Mouse (Mus musculus) embryonic facial prominence, embryonic 14.5 days (tissue): ENCODE measurements at regions not wholly inside any gene's neighbourhood (a gene's known extent, or its start where the extent isn't known, plus 50 kb on each side); places are given as distances from the start of the nearest gene placed in this dataset.
"Not testable (repeated sequence)": the region's sequence is repeated elsewhere in the genome, so short reads cannot be mapped to it uniquely, and the experiment has no call there.

Experiments
- ATAC-seq: fragments of 200-750 bp; cut with Nextera tagmentation; 2 replicates; pipeline ENCODE4 v1.8.0; 2017; ENCODE audit warnings: low read depth, moderate number of reproducible peaks, moderate TSS enrichment
- DNase-seq: peaks from one replicate; pipeline ENCODE4 v3.0.0-alpha.2; 2015; ENCODE audit warnings: low spot score
- H3K27ac ChIP-seq: fragments of 300-500 bp; sonication (generic); replicated peaks from 2 replicates; pipeline ENCODE4 v1.5.1; 2014; ENCODE audit warnings: low read depth, mild to moderate bottlenecking, low read length, moderate library complexity
- H3K27me3 ChIP-seq: fragments of 300-500 bp; sonication (generic); replicated peaks from 2 replicates; pipeline ENCODE4 v1.6.1; 2014; ENCODE audit warnings: low read length; ENCODE audit not compliant: control insufficient read depth, insufficient read depth
- H3K36me3 ChIP-seq: fragments of 300-500 bp; sonication (generic); 2 replicates; pipeline ENCODE4 v1.6.1; 2014; ENCODE audit warnings: low read length, mixed read lengths; ENCODE audit not compliant: control insufficient read depth, insufficient read depth
- H3K4me1 ChIP-seq: fragments of 300-500 bp; sonication (generic); 2 replicates; pipeline ENCODE4 v1.6.1; 2014; ENCODE audit warnings: antibody characterized with exemption, low read length; ENCODE audit not compliant: control insufficient read depth, insufficient read depth
- H3K4me2 ChIP-seq: fragments of 300-500 bp; sonication (generic); 2 replicates; pipeline ENCODE4 v1.6.1; 2014; ENCODE audit warnings: low read depth, mild to moderate bottlenecking, low read length, moderate library complexity, mixed read lengths
- H3K4me3 ChIP-seq: fragments of 300-500 bp; sonication (generic); 2 replicates; pipeline ENCODE4 v1.5.1; 2014; ENCODE audit warnings: low read depth, mild to moderate bottlenecking, low read length
- H3K9ac ChIP-seq: fragments of 300-500 bp; sonication (generic); 2 replicates; pipeline ENCODE4 v1.6.1; 2014; ENCODE audit warnings: low read depth, mild to moderate bottlenecking, low read length, moderate library complexity, mixed read lengths
- H3K9me3 ChIP-seq: fragments of 300-500 bp; sonication (generic); 2 replicates; pipeline ENCODE4 v1.6.1; 2016; ENCODE audit warnings: low read length; ENCODE audit not compliant: control insufficient read depth
- WGBS: fragments of 180-500 bp; shearing (Covaris S2); extraction: QIAGEN DNeasy Blood & Tissue Kit; methylation state at CpG from one replicate; pipeline ENCODE4 v1.1.7; 2014; 5-methylcytosine and 5-hydroxymethylcytosine counted together

DNA sequence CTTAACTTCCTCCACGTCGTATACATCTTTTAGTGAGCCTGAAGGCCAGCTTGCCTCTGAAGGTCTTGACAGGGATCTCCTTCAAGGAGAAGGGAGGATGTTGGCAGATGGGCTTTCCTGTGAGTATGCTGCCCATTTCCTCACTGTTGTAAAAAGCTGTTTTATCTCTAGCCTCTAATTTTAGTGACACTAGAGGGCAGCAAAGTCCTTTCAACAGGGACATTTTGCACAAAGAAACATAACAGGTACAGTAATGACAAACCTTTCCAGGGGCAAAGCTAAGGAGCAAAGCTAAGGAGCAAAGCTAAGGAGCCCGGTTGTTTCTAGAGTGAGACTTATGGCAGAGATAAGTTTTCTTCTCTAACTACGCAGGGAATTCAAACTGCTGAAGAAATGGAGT, 59.0 kb upstream of the Kbtbd8 start:
- Histone ChIP-seq H3K27me3 (no peaks in the 10 kb centered on the region), H3K36me3 (no peaks in the 10 kb centered on the region), H3K9me3 (no peaks in the 10 kb centered on the region), H3K4me3 (no peak overlapping the region), H3K4me1 (no peaks in the 10 kb centered on the region), H3K27ac (no peak overlapping the region), H3K4me2 (no peak overlapping the region), H3K9ac (no peak overlapping the region)
- DNase-seq (peak; percentile 48), ATAC-seq (no peak)
- 37% methylated on average over 4 of the region's 4 CpGs for WGBS

DNA sequence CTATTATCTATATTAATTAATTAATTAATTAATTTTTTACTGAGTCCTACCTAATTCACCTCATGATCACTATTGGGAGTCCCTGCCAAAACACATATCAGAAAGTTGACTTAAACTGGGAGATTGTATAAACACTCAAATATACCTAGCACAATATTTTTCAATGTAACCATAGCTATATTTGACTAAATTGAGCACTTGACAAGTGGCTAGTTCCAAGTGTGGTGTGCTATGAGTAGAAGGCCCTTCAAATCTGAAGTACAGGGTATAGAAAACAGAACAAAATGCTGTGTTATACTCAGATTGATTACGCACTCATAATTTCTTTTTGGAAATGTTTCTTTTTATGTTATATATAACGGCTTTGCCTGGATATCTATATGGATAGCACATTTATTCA, 60.8 kb upstream of the Kbtbd8 start:
- H3K27me3 ChIP-seq = no peaks in the 10 kb centered on the region
- H3K9me3 ChIP-seq = no peaks in the 10 kb centered on the region
- no peaks in the 10 kb centered on the region for H3K4me1 ChIP-seq
- H3K27ac ChIP-seq = no peak overlapping the region
- H3K4me2 ChIP-seq = no peak overlapping the region
- ATAC-seq (no peak), DNase-seq (no peak)
- no peak overlapping the region for H3K9ac ChIP-seq
- H3K36me3 ChIP-seq = no peaks in the 10 kb centered on the region
- WGBS = 92% methylated on average over 2 of the region's 2 CpGs
- H3K4me3 ChIP-seq = no peak overlapping the region

GRCm38 (mm10) chr6:95053717-95054382, 63.2 kb upstream of the Kbtbd8 start:
- Histone ChIP-seq H3K4me1 (no peaks in the 10 kb centered on the region), H3K9me3 (no peaks in the 10 kb centered on the region), H3K4me3 (no peak overlapping the region), H3K4me2 (no peak overlapping the region), H3K27me3 (no peaks in the 10 kb centered on the region), H3K9ac (no peak overlapping the region), H3K27ac (no peak overlapping the region), H3K36me3 (no peaks in the 10 kb centered on the region)
- DNase-seq (no peak), ATAC-seq (no peak)
- WGBS = 67% methylated on average over 9 of the region's 9 CpGs

DNA sequence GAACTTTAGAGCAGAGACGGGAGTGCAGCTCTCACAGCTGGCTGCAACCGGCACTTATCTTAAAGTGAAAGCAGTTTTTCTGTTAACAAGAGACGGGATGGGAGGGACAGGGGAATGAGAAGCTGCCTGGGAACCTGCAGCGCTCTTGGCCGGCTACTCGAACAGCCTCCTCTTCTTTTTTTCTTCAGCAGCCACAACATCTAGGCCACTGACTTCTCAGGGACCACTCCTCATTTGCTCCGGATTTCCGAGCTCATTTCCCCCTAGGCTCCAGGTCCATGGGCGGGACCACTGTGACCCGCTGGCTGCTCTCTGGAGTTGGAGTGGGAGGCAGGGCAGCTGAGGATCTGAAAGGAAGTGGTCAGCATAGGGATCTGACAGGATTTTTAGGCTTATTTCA, 75.7 kb upstream of the Kbtbd8 start:
- not testable (repeated sequence) for H3K9me3 ChIP-seq, ATAC-seq, H3K36me3 ChIP-seq, H3K4me3 ChIP-seq, H3K27me3 ChIP-seq, H3K4me2 ChIP-seq, H3K9ac ChIP-seq, H3K4me1 ChIP-seq, H3K27ac ChIP-seq, DNase-seq
- WGBS = 13% methylated on average over 7 of the region's 10 CpGs

DNA sequence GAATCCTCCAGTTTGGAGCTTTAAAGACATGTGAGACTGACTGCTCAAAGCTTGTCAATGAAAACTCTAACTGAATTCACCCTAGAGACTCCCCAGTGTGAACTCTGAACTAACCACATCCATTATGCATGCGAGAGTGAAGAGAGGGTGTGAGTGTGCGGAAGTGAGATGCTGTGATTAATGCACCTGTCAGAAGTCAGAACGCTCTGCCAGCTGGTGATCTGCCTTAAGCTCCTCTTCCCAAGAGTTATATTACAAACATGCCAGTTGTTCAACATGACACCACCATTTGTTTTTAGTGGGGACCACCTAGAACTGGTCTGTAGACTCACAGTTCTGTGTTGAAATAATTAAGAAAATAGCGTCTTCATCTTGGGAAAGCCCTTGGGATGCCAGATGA, 92.8 kb upstream of the Kbtbd8 start:
- Histone ChIP-seq H3K27ac (no peak overlapping the region), H3K36me3 (no peaks in the 10 kb centered on the region), H3K9me3 (no peaks in the 10 kb centered on the region), H3K4me3 (no peak overlapping the region), H3K27me3 (no peaks in the 10 kb centered on the region), H3K9ac (no peak overlapping the region), H3K4me2 (no peak overlapping the region), H3K4me1 (peaks cover 6% of the 10 kb centered on the region; the same call in 1 of the 2 replicates)
- ATAC-seq (peak; percentile 71), DNase-seq (peak; percentile 80)
- WGBS = 34% methylated on average over 4 of the region's 4 CpGs

DNA sequence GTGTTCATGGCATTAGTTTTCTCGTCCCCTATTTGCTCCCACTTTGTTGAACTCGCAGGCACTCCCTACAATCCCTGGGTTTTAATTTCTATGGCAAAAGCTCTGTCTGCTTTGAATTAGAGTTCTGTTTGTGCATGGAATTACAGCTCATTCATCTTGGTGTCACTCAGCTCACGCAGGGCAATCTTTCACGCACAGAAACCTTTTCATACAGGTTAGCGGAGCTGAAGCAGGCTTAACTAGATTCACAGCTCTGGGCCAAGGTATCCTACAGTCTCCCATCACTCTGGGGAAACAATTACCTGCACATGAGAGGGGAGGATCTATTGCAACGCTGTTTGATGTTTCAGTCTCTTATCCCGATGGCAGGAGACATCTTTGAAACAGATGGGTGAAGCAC, 95.3 kb upstream of the Kbtbd8 start:
- Histone ChIP-seq H3K4me2 (no peak overlapping the region), H3K4me1 (peaks cover 6% of the 10 kb centered on the region; the same call in 1 of the 2 replicates), H3K36me3 (no peaks in the 10 kb centered on the region), H3K9me3 (no peaks in the 10 kb centered on the region), H3K27ac (no peak overlapping the region), H3K27me3 (no peaks in the 10 kb centered on the region), H3K9ac (no peak overlapping the region), H3K4me3 (no peak overlapping the region)
- WGBS = 18% methylated on average over 7 of the region's 7 CpGs
- ATAC-seq = peak; percentile 57; the same call in 1 of the 2 replicates
- peak; percentile 45 for DNase-seq

DNA sequence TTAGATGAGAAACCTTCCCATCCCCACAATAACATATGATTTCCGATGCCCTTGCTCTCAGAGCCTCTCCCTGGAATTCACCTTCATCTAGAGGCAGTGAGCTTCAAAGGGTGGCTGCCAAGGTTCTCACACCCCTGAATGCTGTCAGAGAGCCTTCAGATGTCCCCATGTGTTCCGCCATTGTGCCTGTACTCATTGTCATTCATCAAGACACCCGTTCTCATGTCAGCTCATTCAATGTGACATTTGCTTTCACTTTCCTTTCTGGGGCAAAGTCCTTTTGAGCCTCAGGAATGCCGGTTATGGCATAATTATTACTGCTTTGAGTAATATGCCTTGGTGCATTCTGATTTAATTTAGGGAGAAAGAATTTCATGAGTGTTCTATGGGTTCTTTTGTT, 99.1 kb upstream of the Kbtbd8 start:
- WGBS = 39% methylated on average over 4 of the region's 4 CpGs
- H3K27me3 ChIP-seq = no peaks in the 10 kb centered on the region
- no peak overlapping the region for H3K9ac ChIP-seq
- no peak overlapping the region for H3K27ac ChIP-seq
- peak; percentile 35 for DNase-seq
- H3K36me3 ChIP-seq = no peaks in the 10 kb centered on the region
- H3K4me1 ChIP-seq = peaks cover 6% of the 10 kb centered on the region; the same call in 1 of the 2 replicates
- no peak overlapping the region for H3K4me2 ChIP-seq
- H3K4me3 ChIP-seq = no peak overlapping the region
- ATAC-seq = no peak
- H3K9me3 ChIP-seq = no peaks in the 10 kb centered on the region

DNA sequence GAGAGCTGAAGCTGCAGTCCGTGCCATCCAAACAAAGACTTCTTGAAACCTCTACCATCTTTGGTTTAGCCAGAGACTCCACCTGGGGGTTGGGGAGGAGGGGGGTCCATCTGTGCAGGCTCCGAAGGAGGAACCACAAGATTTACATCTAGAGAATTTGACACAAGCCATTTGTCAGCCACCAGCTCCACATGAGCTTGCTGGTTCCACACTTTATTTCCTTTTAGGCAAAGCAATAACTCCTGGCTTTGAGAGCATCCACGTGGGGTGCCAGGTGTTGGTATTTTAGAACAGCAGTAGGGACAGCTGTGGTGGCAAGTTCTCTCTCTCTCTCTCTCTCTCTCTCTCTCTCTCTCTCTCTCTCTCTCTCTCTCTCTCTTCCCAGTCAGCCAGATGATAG, 99.6 kb upstream of the Kbtbd8 start:
- Histone ChIP-seq H3K4me2 (no peak overlapping the region), H3K9ac (no peak overlapping the region), H3K9me3 (no peaks in the 10 kb centered on the region), H3K27me3 (no peaks in the 10 kb centered on the region), H3K4me1 (peaks cover 6% of the 10 kb centered on the region; the same call in 1 of the 2 replicates), H3K27ac (no peak overlapping the region), H3K4me3 (no peak overlapping the region), H3K36me3 (no peaks in the 10 kb centered on the region)
- 53% methylated on average over 3 of the region's 3 CpGs for WGBS
- peak; percentile 25 for DNase-seq
- no peak for ATAC-seq

DNA sequence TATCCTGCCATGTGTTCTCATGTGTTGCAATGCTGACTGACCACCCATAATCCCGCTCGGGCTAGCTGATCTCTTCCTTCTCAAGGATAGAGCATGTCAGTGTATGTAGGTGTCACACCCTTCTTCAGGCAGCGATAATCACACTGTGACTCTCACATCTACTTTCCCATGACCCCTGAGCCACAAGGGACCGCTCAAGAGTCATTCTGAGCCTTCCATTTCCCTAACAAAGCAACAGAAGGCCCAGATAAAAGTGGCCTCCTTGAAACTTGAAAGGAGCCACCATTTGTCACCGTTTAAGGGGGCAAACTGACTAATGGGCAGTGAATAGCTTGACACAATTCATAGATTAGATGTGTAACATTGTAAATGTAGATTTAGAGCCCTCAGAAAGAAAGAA, 103.9 kb upstream of the Kbtbd8 start:
- WGBS = 61% methylated on average over 5 of the region's 5 CpGs
- H3K27ac ChIP-seq = no peak overlapping the region
- H3K4me2 ChIP-seq = no peak overlapping the region
- ATAC-seq (no peak), DNase-seq (no peak)
- no peak overlapping the region for H3K9ac ChIP-seq
- no peaks in the 10 kb centered on the region for H3K36me3 ChIP-seq
- no peaks in the 10 kb centered on the region for H3K9me3 ChIP-seq
- no peaks in the 10 kb centered on the region for H3K4me1 ChIP-seq
- no peaks in the 10 kb centered on the region for H3K27me3 ChIP-seq
- H3K4me3 ChIP-seq = no peak overlapping the region
